Mouse (Mus musculus): ENCODE measurements around the gene Pafah1b3.
"Not testable (repeated sequence)": the region's sequence is repeated elsewhere in the genome, so short reads cannot be mapped to it uniquely, and the experiment has no call there.

Gene Pafah1b3

GRCm38 (mm10) chr7:25269029-25269428 lies 28.8 kb downstream of the Pafah1b3 start:
- no peak for DNase-seq (ENCODE audit: low read depth in 2 of 2, low spot score in 2 of 2)

GRCm38 (mm10) chr7:25268588-25268987 lies 29.2 kb downstream of the Pafah1b3 start:
- no peak for DNase-seq (ENCODE audit: low read depth in 2 of 2, low spot score in 2 of 2)

DNA sequence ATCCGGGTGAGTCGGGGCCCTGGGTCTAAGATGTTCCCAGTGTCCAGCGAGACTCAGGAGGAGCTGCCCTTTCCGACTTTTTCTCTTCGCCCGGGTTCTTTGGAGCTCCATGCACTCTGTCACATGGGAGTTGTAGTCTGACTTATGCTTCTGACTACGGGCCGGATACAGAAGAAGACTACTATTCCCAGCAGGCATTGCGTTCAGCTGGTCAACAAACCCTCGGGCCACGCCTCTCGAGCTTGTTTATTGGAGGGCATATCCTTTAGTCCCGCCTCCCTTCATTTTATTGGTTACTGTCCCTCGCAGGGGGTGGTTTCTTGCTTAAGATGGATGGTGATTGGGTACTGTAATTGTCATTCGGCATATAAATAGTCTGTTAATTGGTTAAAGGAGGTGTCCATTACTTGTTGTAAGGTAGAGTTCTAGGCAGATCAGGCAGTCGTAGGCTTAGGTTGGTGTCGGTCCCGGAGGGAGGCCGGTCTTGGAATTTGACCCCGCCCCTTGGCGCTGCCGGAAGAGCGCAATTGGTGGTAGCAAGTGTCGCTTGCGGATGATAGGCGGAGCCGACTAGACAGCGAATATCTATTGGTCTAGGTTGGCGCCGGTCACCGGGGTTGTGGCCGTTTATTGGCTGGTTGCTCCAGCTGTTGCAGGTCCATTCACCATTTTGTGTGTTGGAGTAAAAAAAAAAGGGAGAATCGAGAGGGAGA lies 29.9 kb downstream of the Pafah1b3 start:
- DNase-seq (ENCODE audit: low read depth in 2 of 2, low spot score in 2 of 2): peak; percentile 97 to 98

DNA sequence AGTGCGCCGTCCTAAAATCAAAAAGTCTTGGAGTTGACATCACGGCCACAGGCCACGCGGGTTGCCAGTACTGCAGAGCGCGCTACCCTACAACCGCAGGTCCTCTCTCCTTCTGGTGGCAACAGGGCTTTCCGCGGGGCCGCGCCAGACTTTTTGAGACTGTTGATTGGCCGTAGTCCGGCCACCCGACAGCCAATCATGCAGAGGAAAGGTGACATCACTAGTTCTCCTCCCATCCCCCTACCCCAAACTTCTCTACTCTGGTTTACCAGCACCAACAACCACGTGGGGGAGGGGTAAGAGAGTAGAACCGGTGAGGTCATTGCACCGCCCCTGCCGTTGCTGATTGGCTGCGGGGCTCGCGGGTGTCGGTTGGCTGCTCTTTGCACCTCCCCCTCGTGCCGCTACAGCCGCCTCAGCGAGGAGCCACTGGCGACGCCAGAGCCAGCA lies 30.5 kb downstream of the Pafah1b3 start, which contains the start of gene Cic:
TSS of gene Cic (plus strand) at position 404 of the 450 bp plus-strand sequence.
- peak; percentile 98 to 99 for DNase-seq (ENCODE audit: low read depth in 2 of 2, low spot score in 2 of 2)

DNA sequence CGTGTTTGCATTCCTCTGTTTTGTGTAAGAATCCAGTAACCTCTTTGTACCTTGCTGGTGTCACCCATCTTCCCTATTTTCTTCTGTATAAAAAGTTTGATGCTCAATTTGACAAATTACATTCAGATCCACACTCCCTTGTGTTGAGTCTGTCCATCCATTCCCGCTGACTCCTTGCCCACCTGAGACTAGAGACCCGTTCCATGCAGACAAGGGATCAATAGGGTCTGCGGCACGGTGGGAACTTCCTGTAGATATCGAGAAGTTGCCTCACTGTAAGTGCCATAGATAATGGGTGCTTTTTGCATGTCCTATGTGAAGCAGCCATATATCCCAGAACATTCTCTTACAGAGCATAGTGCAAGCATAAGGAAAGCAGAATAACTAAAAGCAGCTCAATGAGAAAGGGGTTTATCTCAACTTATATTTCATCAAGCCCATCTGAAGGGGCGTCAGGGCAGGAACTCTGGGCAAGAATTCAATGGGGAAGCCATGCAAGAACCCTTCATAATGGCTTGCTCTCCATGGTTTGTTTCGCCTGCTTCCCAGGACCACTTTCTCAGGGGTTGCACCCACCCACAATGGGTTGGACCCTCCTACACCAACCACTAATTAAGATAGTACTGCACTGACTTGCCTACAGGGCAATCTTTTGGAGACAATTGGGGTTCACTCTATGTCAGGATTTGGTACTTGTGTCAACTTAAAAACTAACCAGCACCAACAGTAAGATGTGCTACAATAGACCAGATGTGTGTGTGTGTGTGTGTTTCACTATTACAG lies 31.4 kb downstream of the Pafah1b3 start:
- no peak for DNase-seq (ENCODE audit: low read depth in 2 of 2, low spot score in 2 of 2)

DNA sequence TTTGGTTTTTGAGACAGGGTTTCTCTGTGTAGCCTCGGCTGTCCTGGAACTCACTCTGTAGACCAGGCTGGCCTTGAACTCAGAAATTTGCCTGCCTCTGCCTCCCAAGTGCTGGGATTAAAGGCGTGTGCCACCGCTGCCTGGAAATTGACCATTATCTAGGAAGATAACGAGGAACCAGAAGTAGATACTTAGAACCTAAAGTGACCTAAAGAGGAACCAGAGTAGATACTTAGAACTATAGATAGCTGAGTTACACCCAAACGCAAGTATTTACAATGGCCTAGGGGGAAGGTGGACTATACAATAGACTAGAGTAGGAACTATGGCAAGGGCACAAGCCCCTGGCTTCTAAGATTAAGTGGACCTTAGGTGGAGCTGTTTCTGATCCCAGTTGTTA lies 32.0 kb downstream of the Pafah1b3 start:
- DNase-seq (ENCODE audit: low read depth in 2 of 2, low spot score in 2 of 2): not testable (repeated sequence)

DNA sequence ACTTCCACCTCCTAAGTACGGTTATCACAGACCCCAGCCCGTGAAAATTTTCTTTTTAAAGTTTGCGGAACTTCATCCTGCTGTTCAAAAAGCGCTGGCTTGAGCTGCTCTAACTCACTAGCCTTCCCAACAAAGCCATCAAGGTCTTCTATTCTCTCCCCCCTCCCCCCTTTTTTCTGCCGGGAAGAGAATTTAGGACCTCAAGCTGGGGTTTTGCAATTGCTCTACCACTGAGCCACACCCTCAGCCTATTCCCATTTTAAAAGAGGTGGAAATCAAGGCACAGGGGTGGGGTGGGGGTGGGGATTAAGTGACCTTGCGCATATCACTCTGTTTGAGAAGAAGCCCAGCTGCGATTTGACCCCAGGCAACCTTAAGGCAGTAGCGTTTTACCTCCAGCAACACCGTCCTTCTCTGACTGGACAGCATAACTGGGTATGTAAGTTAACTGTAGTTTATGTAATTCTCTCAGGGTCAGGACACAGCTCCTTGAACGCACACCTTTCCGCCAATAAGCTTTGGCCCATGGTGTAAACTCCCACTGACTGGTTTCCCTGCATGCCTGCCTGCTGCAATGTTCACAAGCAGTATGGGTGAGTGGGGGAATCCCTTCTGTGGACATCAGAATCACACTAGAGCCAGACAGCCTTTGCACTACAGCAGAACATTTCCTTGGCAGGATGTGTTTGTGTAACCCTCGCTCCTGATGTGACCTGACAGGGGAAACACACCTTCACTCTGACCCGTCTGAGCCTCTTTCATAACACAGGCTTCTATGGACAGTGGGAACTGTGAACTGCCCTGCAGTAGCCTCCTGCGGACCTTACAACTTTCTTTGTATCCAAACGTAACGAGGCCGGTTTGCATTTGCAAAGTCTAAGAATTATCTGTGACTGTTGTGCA lies 33.6 kb downstream of the Pafah1b3 start:
- no peak for DNase-seq (ENCODE audit: low read depth in 2 of 2, low spot score in 2 of 2)

DNA sequence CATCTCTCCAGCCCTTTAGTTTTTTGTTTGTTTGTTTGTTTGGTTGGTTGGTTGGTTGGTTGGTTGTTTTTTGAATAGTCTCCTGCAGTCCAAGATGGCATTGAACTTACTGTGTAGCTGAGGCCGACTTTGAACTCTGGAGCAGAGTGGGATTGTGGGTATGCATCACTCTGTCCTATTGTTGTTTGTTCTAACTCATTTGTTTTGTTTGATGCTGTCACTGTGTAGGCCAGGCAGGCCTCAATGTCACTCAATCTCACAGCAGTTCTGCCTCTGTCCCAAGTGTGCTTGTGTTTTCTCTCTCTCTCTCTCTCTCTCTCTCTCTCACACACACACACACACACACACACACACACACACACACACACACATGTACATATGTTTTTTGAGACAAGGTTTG lies 35.9 kb downstream of the Pafah1b3 start:
- DNase-seq (ENCODE audit: low read depth in 2 of 2, low spot score in 2 of 2): no peak

- no peak for DNase-seq (ENCODE audit: low read depth in 2 of 2, low spot score in 2 of 2)
Observed at GRCm38 (mm10) chr7:25251822-25252221, 46.0 kb downstream of the Pafah1b3 start.

- DNase-seq (ENCODE audit: low read depth in 2 of 2, low spot score in 2 of 2): no peak
Observed at GRCm38 (mm10) chr7:25251071-25251791, 46.6 kb downstream of the Pafah1b3 start.

DNA sequence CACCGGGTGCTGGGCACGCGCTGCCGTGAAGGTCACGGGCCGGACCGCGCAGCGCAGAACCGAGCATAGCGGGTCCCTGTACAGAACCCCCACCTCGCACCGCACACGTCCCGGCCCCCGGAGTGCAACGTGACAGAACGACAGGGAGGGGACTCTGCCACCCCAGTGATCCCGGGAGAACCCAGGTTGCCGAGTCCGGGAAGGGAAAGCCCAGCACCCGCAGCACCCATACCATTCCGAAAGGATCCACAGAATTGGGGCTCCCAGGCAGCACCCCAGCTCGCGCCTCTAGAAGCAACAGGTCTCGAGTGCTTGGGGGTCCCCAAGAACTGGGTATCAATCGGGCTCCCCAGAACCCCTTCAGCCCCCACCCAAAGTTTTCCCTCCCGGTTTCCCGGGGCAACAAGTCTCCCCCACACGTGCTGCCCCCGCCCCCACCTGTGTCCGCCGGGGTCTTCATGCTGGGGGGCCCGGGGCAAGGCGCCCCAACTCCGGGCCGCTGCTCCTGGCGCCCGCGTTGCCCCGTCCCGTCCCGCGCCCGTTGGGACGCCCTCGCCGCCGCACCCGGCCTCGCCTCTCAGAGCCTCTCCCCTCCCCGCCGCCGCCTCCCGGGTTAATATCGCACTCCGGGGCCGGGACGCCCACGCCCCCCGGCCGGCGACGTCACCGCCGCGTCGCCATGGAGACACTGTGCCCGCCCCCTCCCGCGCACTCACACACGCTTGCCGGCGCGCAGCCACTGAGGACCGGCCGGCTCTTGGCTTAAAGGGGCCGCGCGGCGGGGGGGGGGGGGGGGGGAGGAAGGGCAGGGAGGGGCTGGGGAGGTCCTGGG lies 47.4 kb downstream of the Pafah1b3 start, which contains the start of gene Erf:
TSS of gene Erf (minus strand) at position 621 of the 832 bp plus-strand sequence.
- peak; percentile 90 to 91 for DNase-seq (ENCODE audit: low read depth in 2 of 2, low spot score in 2 of 2)

- DNase-seq (ENCODE audit: low read depth in 2 of 2, low spot score in 2 of 2): peak; percentile 44 to 50
Observed at GRCm38 (mm10) chr7:25249314-25250140, 48.3 kb downstream of the Pafah1b3 start.

GRCm38 (mm10) chr7:25248846-25249313 lies 48.9 kb downstream of the Pafah1b3 start:
- no peak for DNase-seq (ENCODE audit: low read depth in 2 of 2, low spot score in 2 of 2)

GRCm38 (mm10) chr7:25248018-25248647 lies 49.7 kb downstream of the Pafah1b3 start:
- no peak for DNase-seq (ENCODE audit: low read depth in 2 of 2, low spot score in 2 of 2)

DNA sequence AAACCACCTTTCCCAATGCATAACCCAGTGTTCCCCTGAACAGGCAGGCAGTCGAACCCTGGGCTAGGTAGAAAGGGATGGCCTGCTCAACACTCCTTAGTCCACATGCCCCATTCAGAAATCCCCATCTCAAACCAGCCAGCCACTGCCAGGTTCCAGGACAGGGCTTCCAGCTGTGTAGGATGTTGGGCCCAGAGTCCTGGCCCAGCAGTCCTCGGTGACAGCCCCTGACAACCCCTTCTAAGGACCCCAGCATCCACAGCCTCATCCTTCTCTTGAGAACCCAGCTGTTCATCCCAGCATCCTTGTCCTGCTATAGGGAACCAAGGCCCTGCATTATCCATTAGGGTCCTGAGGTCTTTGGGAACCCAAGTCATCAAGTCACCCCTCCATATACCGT lies 50.3 kb downstream of the Pafah1b3 start:
- no peak for DNase-seq (ENCODE audit: low read depth in 2 of 2, low spot score in 2 of 2)

DNA sequence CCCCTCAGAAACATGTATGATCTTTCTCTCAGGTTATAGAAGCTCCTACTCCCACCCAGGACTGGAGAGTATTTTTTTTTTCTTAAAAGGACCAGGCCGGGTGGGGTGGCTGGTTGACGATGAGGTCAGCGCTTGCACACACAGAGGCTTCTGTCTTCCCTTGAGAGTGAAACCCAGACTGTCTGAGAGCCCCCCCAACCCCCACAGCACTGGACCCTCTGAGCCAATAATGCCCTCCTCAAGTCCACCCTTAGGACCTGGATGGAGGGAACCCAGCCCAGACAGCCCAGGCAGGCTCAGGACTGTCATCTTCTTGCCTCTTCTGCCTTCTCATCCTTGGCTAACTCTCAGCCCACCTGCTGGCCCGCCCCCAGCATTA lies 51.0 kb downstream of the Pafah1b3 start:
- no peak for DNase-seq (ENCODE audit: low read depth in 2 of 2, low spot score in 2 of 2)

- no peak for DNase-seq (ENCODE audit: low read depth in 2 of 2, low spot score in 2 of 2)
Observed at GRCm38 (mm10) chr7:25246079-25246758, 51.6 kb downstream of the Pafah1b3 start.

All from CD8-positive naive resting alpha-beta T cell, adult 2 months (primary cell).